Mouse (Mus musculus) MEL (cell line): Measurements from ENCODE around the gene Eif2ak3.

Experiments used
- CTCF ChIP-seq, 3 experiments: IDR thresholded peaks in 2 of 3; conservative IDR thresholded peaks in 1 of 3; 2 replicates each; pipeline ENCODE4 v1.5.1; 2011 to 2012; ENCODE audit warnings: low read length in 3 of 3, low read depth in 2 of 3, mild to moderate bottlenecking in 2 of 3, improper control_type of control experiment in 1 of 3, inconsistent platforms in 1 of 3, mixed read lengths in 1 of 3, moderate library complexity in 1 of 3; ENCODE audit not compliant: control insufficient read depth in 1 of 3, insufficient read depth in 1 of 3, poor library complexity in 1 of 3, severe bottlenecking in 1 of 3
- ELF1 ChIP-seq: IDR thresholded peaks from 2 replicates; pipeline ENCODE4 v1.6.1; 2014; ENCODE audit warnings: low read depth, mild to moderate bottlenecking, inconsistent platforms, low read length, improper control_type of control experiment, moderate library complexity
- EP300 ChIP-seq, 2 experiments: IDR thresholded peaks; 2 replicates each; pipeline ENCODE4 v1.6.1; 2011; ENCODE audit warnings: improper control_type of control experiment in 2 of 2, low read length in 2 of 2, low read depth in 1 of 2, mild to moderate bottlenecking in 1 of 2
- GATA1 ChIP-seq: IDR thresholded peaks from 2 replicates; pipeline ENCODE4 v1.6.1; 2011; ENCODE audit warnings: low read depth, low read length, improper control_type of control experiment
- JUND ChIP-seq: IDR thresholded peaks from 2 replicates; pipeline ENCODE4 v1.6.1; 2011; ENCODE audit warnings: low read depth, mild to moderate bottlenecking, improper control_type of control experiment, low read length
- MYC ChIP-seq: IDR thresholded peaks from 2 replicates; pipeline ENCODE4 v1.6.1; 2011; ENCODE audit warnings: low read depth, mild to moderate bottlenecking, low read length, improper control_type of control experiment, moderate library complexity
- POLR2A ChIP-seq, 2 experiments: IDR thresholded peaks; 2 replicates each; pipeline ENCODE4 v1.6.1; 2011 to 2012; ENCODE audit warnings: low read length in 2 of 2, mild to moderate bottlenecking in 2 of 2, control low read depth in 1 of 2, improper control_type of control experiment in 1 of 2, low read depth in 1 of 2, moderate library complexity in 1 of 2; ENCODE audit not compliant: control insufficient read depth in 1 of 2, insufficient read depth in 1 of 2, poor library complexity in 1 of 2
- POLR2AphosphoS5 ChIP-seq: IDR thresholded peaks from 2 replicates; pipeline ENCODE4 v1.6.1; 2012; ENCODE audit warnings: low read depth, borderline replicate concordance, mild to moderate bottlenecking, inconsistent platforms, low read length, moderate library complexity, mixed read lengths
- RAD21 ChIP-seq: IDR thresholded peaks from 2 replicates; pipeline ENCODE4 v1.6.1; 2011; ENCODE audit warnings: mild to moderate bottlenecking, low read depth, low read length, improper control_type of control experiment
- RCOR1 ChIP-seq: IDR thresholded peaks from 2 replicates; pipeline ENCODE4 v1.6.1; 2012; ENCODE audit warnings: low read depth, mild to moderate bottlenecking, inconsistent platforms, low read length, improper control_type of control experiment
- USF1 ChIP-seq: IDR thresholded peaks from 2 replicates; pipeline ENCODE4 v1.6.1; 2014; ENCODE audit warnings: low read depth, mild to moderate bottlenecking, inconsistent platforms, low read length, improper control_type of control experiment, moderate library complexity
- USF2 ChIP-seq, 2 experiments: IDR thresholded peaks; 2 replicates each; pipeline ENCODE4 v1.6.1; 2011 to 2012; ENCODE audit warnings: improper control_type of control experiment in 2 of 2, low read length in 2 of 2, borderline replicate concordance in 1 of 2, inconsistent platforms in 1 of 2, low read depth in 1 of 2, mild to moderate bottlenecking in 1 of 2; ENCODE audit not compliant: insufficient read depth in 1 of 2

DNA sequence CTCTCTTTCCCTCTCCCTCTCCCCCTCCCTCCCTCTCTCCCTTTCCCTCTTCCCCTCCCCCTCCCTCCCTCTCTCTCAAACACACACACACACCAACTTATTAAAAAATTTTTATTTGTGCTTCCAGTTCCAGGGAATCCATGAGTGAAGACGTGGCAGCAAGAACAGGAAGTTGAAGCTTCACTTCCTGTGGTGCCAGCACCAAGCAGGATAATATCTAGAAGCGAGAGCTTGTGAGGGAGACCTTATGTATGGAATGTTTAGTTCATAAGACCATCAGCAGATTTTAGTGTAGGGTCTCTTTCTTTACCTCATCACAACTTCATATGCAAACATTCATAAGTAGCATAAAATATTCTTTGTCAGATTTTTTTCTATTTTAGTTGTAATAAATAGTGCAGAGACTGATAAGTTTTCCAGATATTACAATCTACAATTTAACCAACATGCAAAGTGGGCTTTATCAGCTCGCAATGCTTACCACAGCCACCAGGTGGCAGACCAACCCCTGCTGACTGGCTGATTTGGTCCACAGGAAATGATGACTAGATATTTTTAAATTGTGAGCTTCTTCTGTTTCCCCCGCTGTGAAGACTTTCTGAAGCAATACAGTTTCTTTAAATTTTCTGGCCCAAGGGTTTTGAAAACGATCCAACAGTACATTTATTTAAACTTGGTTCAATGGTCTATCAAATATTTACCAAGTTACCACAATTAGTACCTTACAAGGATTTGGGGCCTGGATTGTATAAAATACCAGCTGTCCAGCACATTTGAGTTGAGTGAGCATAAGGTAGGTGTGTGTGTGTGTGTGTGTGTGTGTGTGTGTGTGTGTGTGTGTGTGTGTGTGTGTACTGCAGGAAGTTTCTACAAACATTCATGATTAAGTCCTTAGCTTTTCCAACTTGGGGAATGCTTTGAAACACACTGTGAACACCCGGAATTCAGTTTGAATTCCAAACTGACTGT is 32.5 kb upstream of the Eif2ak3 start:
- TF ChIP-seq EP300 (IDR thresholded peaks at IDR 0.05; ENCODE audit: low read depth in 1 of 2, low read length in 2 of 2) (peak in 1 of 2 experiments; percentile 43; a peak in 1 of 4 replicates), RCOR1 (no peak), CTCF (IDR thresholded peaks at IDR 0.05 in 2 of 3, conservative IDR thresholded peaks at IDR 0.05 in 1 of 3; ENCODE audit: control insufficient read depth in 1 of 3, insufficient read depth in 1 of 3, low read depth in 2 of 3, low read length in 3 of 3, poor library complexity in 1 of 3, severe bottlenecking in 1 of 3) (peak; percentile 89 to 95 (median 91)), MYC (peak; percentile 58; the same call in 1 of the 2 replicates), RAD21 (peak; percentile 88), POLR2A (IDR thresholded peaks at IDR 0.05; ENCODE audit: control insufficient read depth in 1 of 2, insufficient read depth in 1 of 2, low read depth in 1 of 2, low read length in 2 of 2, poor library complexity in 1 of 2) (no peak), USF2 (IDR thresholded peaks at IDR 0.05; ENCODE audit: borderline replicate concordance in 1 of 2, insufficient read depth in 1 of 2, low read depth in 1 of 2, low read length in 2 of 2) (no peak), ELF1 (no peak), POLR2AphosphoS5 (no peak), USF1 (no peak), GATA1 (peak; percentile 83), JUND (0 out of 2 replicates have a peak, but pooled peaks have one; percentile 29)
